Mouse (Mus musculus): ENCODE results near the gene Cmtm6.

DNA sequence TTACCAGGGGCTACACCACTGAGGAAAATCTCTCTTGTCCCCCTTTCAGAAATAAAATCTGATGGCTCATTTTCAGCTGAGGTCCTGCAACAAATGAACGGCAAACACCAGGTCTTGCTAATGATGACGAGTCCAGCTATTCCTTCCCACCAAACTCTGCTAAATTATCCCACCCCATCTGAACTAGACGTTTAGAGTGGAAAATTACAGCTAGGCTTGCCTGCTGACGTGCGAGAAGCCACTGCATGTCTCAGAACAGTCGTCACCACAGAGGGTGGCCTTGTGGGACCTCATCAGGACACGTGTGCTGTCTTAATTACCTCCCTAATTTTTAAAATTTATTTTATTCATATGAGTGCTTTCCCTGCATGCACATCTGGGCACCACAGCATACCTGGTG is 40.6 kb downstream of the Cmtm6 start:
- TF ChIP-seq POLR2A (IDR thresholded peaks at IDR 0.05; ENCODE audit: borderline replicate concordance, insufficient read depth, low read length), result no peak
- no peak for TF ChIP-seq CTCF (IDR thresholded peaks at IDR 0.05; ENCODE audit: borderline replicate concordance, insufficient read depth, low read depth, low read length)

All from cerebellum, adult 2 months (tissue).